In the genomic region with DNA sequence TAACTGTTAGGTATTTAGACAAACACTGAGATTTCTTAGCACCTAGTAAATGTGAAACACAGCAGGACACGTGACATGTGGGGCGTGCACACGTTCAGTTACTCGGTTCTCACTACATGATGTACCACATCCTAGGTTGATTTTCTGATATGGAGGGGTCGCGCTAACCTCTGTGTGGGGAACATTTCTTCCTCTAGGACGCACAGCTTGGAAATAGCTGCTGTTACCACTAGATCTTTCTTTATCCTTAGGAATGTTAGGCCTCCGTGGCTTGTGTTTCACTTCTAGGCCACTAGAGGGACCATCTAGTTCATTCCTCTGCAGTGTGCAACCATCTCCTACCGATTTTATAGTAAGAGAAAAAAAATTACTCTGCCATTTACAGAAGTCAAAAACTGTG, we compare ENCODE assay signal across 10 mouse cellular contexts. TPM values are rescaled to one million over a fixed set of nuclear protein-coding genes. Genes with fewer than 3 reads are reported as not detected.
DNase-seq lines count a peak whose midpoint lies in the region; ATAC-seq and TF ChIP-seq lines count a peak whose summit lies in the region.
"Had no signal": no experiment of that assay in that cellular context is flagged by ENCODE, and none has a peak within 500 bp of the region (broad histone marks: within the 10 kb centered on the region; RNA-seq: fewer than 3 reads in every experiment).

No protein-coding gene starts in this region.

- H3K27me3 ChIP-seq in thymus, adult 2 months (ENCODE audit: control insufficient read depth, insufficient read depth, low read length): no peaks in the 10 kb centered on the region
- no peaks in the 10 kb centered on the region for H3K27me3 ChIP-seq in stomach, postnatal 0 days (ENCODE audit: control insufficient read depth, insufficient read depth, low read length)
- H3K27me3 ChIP-seq: embryonic facial prominence, embryonic 13.5 days had no signal

- no peak for TF ChIP-seq POLR2A in thymus, adult 2 months (IDR thresholded peaks at IDR 0.05; ENCODE audit: control insufficient read depth, extremely low read depth, insufficient read depth, low read length, poor library complexity)

- no peak for TF ChIP-seq CTCF in thymus, adult 2 months (IDR thresholded peaks at IDR 0.05; ENCODE audit: borderline replicate concordance, control insufficient read depth, extremely low read depth, insufficient read depth, low read length, poor library complexity)
- peak; percentile 79 for TF ChIP-seq CTCF in stomach, postnatal 0 days (IDR thresholded peaks at IDR 0.05; ENCODE audit: low read depth)

- no peak overlapping the region for H3K4me2 ChIP-seq in stomach, postnatal 0 days (replicated peaks; ENCODE audit: low read depth)
- H3K4me2 ChIP-seq: embryonic facial prominence, embryonic 13.5 days had no signal

- no peak for TF ChIP-seq EP300 in stomach, postnatal 0 days (optimal IDR thresholded peaks at IDR 0.05)

- WGBS in thymus, adult 2 months: 68% methylated on average over 9 of the region's 9 CpGs
- WGBS in stomach, postnatal 0 days: 49% methylated on average over 9 of the region's 9 CpGs

- no peaks in the 10 kb centered on the region for H3K4me1 ChIP-seq in thymus, adult 2 months (replicated peaks; ENCODE audit: control insufficient read depth, insufficient read depth, low read length)
- H3K4me1 ChIP-seq in stomach, postnatal 0 days (replicated peaks; ENCODE audit: control insufficient read depth, insufficient read depth): no peaks in the 10 kb centered on the region
- H3K4me1 ChIP-seq: embryonic facial prominence, embryonic 13.5 days had no signal

- H3K4me3 ChIP-seq in thymus, adult 2 months (ENCODE audit: control insufficient read depth, insufficient read depth, low read length): no peak overlapping the region
- no peak overlapping the region for H3K4me3 ChIP-seq in stomach, postnatal 0 days (ENCODE audit: low read depth, low read length)
- H3K4me3 ChIP-seq: embryonic facial prominence, embryonic 13.5 days had no signal

- H3K9me3 ChIP-seq in stomach, postnatal 0 days (ENCODE audit: control insufficient read depth, low read length): no peaks in the 10 kb centered on the region
- H3K9me3 ChIP-seq: embryonic facial prominence, embryonic 13.5 days had no signal

- no peak overlapping the region for H3K27ac ChIP-seq in thymus, adult 2 months (ENCODE audit: control insufficient read depth, insufficient read depth, low read length)
- no peak overlapping the region for H3K27ac ChIP-seq in stomach, postnatal 0 days (replicated peaks)
- H3K27ac ChIP-seq: embryonic facial prominence, embryonic 13.5 days; macrophage had no signal

- peak; percentile 91 for ATAC-seq in frontal cortex, adult (ENCODE audit: low TSS enrichment)
- ATAC-seq in stomach, postnatal 0 days (ENCODE audit: low FRiP score, low TSS enrichment): no peak

- no peak overlapping the region for H3K9ac ChIP-seq in stomach, postnatal 0 days (ENCODE audit: low read length)
- H3K9ac ChIP-seq: embryonic facial prominence, embryonic 13.5 days had no signal

- DNase-seq in thymus, adult 2 months: peak; percentile 5
- no peak for DNase-seq in thymus, postnatal 10 days (ENCODE audit: low spot score in 2 of 2)
- peak; percentile 22 for DNase-seq in cerebellum, adult 11-12 months
- peak; percentile 68 for DNase-seq in layer of hippocampus, adult 11-12 months (ENCODE audit: low spot score)
- peak; percentile 43 for DNase-seq in lung, postnatal 25 days (ENCODE audit: low spot score)
- peak; percentile 22 for DNase-seq in stomach, postnatal 0 days (ENCODE audit: low spot score)
- no peak for DNase-seq in testis, postnatal 10 days (ENCODE audit: low spot score)

- H3K36me3 ChIP-seq in thymus, adult 2 months (ENCODE audit: control insufficient read depth, insufficient read depth, low read length): no peaks in the 10 kb centered on the region
- no peaks in the 10 kb centered on the region for H3K36me3 ChIP-seq in stomach, postnatal 0 days (ENCODE audit: control insufficient read depth, insufficient read depth, low read length)

RNA-seq across cellular contexts. Expression of a gene that starts 37.7 kb away (rescaled TPM):
- 4.7 and 5.0 TPM in 2 replicates for polyA plus RNA-seq in thymus, adult 2 months (2012; rRNA removed)
- 2.6 and 3.6 TPM in 2 replicates for polyA plus RNA-seq in stomach, postnatal 0 days (2015; fragmentation: Nextera tagmentation; extraction: Ambion mirVana)

Comparison
In these comparisons a context has a peak if more than half of its experiments do, and no peak if none do; other contexts are left out.
1. DNase-seq: peak in thymus, adult 2 months (single experiment), cerebellum, adult 11-12 months (single experiment), layer of hippocampus, adult 11-12 months (single experiment), lung, postnatal 25 days (single experiment) and stomach, postnatal 0 days (single experiment); none in thymus, postnatal 10 days (0 of 2) and testis, postnatal 10 days (single experiment).